Mouse (Mus musculus): Measurements from ENCODE around the gene Osbpl10.

DNA sequence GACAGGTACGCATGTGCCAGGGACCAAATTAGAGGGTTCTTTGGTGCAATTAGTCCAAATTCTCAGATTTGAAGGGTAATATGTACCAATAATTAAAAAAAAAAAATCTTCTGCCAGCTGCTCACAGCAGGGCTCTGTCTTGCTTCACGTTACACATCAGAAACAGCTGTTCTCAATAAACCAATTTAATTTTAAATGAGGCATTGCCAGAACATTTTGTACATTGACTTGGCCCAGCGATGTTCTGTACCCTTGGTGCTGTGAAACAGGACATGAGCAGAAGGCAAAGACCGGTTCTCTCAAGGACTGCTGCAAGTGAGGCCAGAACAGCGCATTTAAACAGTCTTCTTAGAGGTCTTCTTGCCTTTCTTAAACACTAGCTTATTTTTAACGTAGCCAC, 265.3 kb downstream of the Osbpl10 start:
- TF ChIP-seq POLR2A (IDR thresholded peaks at IDR 0.05; ENCODE audit: borderline replicate concordance, extremely low read depth, low read depth, low read length), result no peak
- TF ChIP-seq CTCF (IDR thresholded peaks at IDR 0.05; ENCODE audit: insufficient read depth, low read length), result no peak

All from lung, adult 2 months (tissue).